Mouse (Mus musculus): ENCODE results near the gene Clec2l. TPM values are rescaled to one million over a fixed set of nuclear protein-coding genes. Genes with fewer than 3 reads are reported as not detected.

The Clec2l gene
- total and polyA plus RNA-seq, 2 experiments: not detected

- H3K27ac ChIP-seq (replicated peaks; ENCODE audit: insufficient read depth, low read depth, low read length): no peak overlapping the region
- peaks cover 44% of the 10 kb centered on the region for H3K36me3 ChIP-seq (ENCODE audit: control insufficient read depth, insufficient read depth, low read length)
- H3K79me2 ChIP-seq (ENCODE audit: control insufficient read depth, insufficient read depth, low read length): no peaks in the 10 kb centered on the region
- H3K4me1 ChIP-seq (ENCODE audit: control insufficient read depth, insufficient read depth, low read length): no peaks in the 10 kb centered on the region
- H3K27me3 ChIP-seq (ENCODE audit: control insufficient read depth, insufficient read depth, low read length): no peaks in the 10 kb centered on the region
- DNase-seq (ENCODE audit: extremely low read depth, low read depth, low spot score): peak; percentile 30
- no peak overlapping the region for H3K9ac ChIP-seq (ENCODE audit: low read depth, low read length)
- WGBS: 91% methylated on average over 3 of the region's 3 CpGs
- TF ChIP-seq POLR2A (IDR thresholded peaks at IDR 0.05; ENCODE audit: extremely low read depth, insufficient read depth, low read length) (no peak), CTCF (IDR thresholded peaks at IDR 0.05; ENCODE audit: low read depth, low read length) (no peak)
- H3K4me3 ChIP-seq (ENCODE audit: insufficient read depth, low read depth, low read length): no peak overlapping the region
Measured at GRCm38 (mm10) chr6:38710449-38710848, 47.6 kb downstream of the Clec2l start.

GRCm38 (mm10) chr6:38713957-38714898, 51.4 kb downstream of the Clec2l start:
- Histone ChIP-seq H3K9ac (ENCODE audit: low read depth, low read length) (no peak overlapping the region), H3K4me3 (ENCODE audit: insufficient read depth, low read depth, low read length) (no peak overlapping the region), H3K27ac (replicated peaks; ENCODE audit: insufficient read depth, low read depth, low read length) (no peak overlapping the region), H3K36me3 (ENCODE audit: control insufficient read depth, insufficient read depth, low read length) (peaks cover 71% of the 10 kb centered on the region), H3K27me3 (ENCODE audit: control insufficient read depth, insufficient read depth, low read length) (no peaks in the 10 kb centered on the region), H3K4me1 (ENCODE audit: control insufficient read depth, insufficient read depth, low read length) (no peaks in the 10 kb centered on the region), H3K79me2 (ENCODE audit: control insufficient read depth, insufficient read depth, low read length) (no peaks in the 10 kb centered on the region)
- TF ChIP-seq CTCF (IDR thresholded peaks at IDR 0.05; ENCODE audit: low read depth, low read length): no peak
- WGBS: 91% methylated on average over 19 of the region's 19 CpGs
- DNase-seq (ENCODE audit: extremely low read depth, low read depth, low spot score): no peak

GRCm38 (mm10) chr6:38715881-38716280, 53.0 kb downstream of the Clec2l start:
- TF ChIP-seq POLR2A (IDR thresholded peaks at IDR 0.05; ENCODE audit: extremely low read depth, insufficient read depth, low read length) (no peak), CTCF (IDR thresholded peaks at IDR 0.05; ENCODE audit: low read depth, low read length) (no peak)
- Histone ChIP-seq H3K27me3 (ENCODE audit: control insufficient read depth, insufficient read depth, low read length) (no peaks in the 10 kb centered on the region), H3K27ac (replicated peaks; ENCODE audit: insufficient read depth, low read depth, low read length) (no peak overlapping the region), H3K4me3 (ENCODE audit: insufficient read depth, low read depth, low read length) (no peak overlapping the region), H3K79me2 (ENCODE audit: control insufficient read depth, insufficient read depth, low read length) (no peaks in the 10 kb centered on the region), H3K36me3 (ENCODE audit: control insufficient read depth, insufficient read depth, low read length) (peaks cover 76% of the 10 kb centered on the region), H3K9ac (ENCODE audit: low read depth, low read length) (no peak overlapping the region), H3K4me1 (ENCODE audit: control insufficient read depth, insufficient read depth, low read length) (no peaks in the 10 kb centered on the region)
- DNase-seq (ENCODE audit: extremely low read depth, low read depth, low spot score): no peak
- WGBS: 95% methylated on average over 16 of the region's 16 CpGs

- DNase-seq (ENCODE audit: extremely low read depth, low read depth, low spot score): no peak
Measured at GRCm38 (mm10) chr6:38718625-38719024, 55.8 kb downstream of the Clec2l start.

GRCm38 (mm10) chr6:38719229-38719628, 56.4 kb downstream of the Clec2l start:
- Histone ChIP-seq H3K27me3 (ENCODE audit: control insufficient read depth, insufficient read depth, low read length) (no peaks in the 10 kb centered on the region), H3K36me3 (ENCODE audit: control insufficient read depth, insufficient read depth, low read length) (peaks cover 60% of the 10 kb centered on the region), H3K27ac (replicated peaks; ENCODE audit: insufficient read depth, low read depth, low read length) (no peak overlapping the region), H3K4me3 (ENCODE audit: insufficient read depth, low read depth, low read length) (no peak overlapping the region), H3K9ac (ENCODE audit: low read depth, low read length) (no peak overlapping the region), H3K79me2 (ENCODE audit: control insufficient read depth, insufficient read depth, low read length) (no peaks in the 10 kb centered on the region), H3K4me1 (ENCODE audit: control insufficient read depth, insufficient read depth, low read length) (no peaks in the 10 kb centered on the region)
- no peak for TF ChIP-seq CTCF (IDR thresholded peaks at IDR 0.05; ENCODE audit: low read depth, low read length)
- TF ChIP-seq POLR2A (IDR thresholded peaks at IDR 0.05; ENCODE audit: extremely low read depth, insufficient read depth, low read length): no peak
- 95% methylated on average over 6 of the region's 6 CpGs for WGBS
- no peak for DNase-seq (ENCODE audit: extremely low read depth, low read depth, low spot score)

More at GRCm38 (mm10) chr6:38718625-38719024, 55.8 kb downstream of the Clec2l start:
- Histone ChIP-seq H3K27me3 (ENCODE audit: control insufficient read depth, insufficient read depth, low read length) (no peaks in the 10 kb centered on the region), H3K4me1 (ENCODE audit: control insufficient read depth, insufficient read depth, low read length) (no peaks in the 10 kb centered on the region), H3K79me2 (ENCODE audit: control insufficient read depth, insufficient read depth, low read length) (no peaks in the 10 kb centered on the region), H3K36me3 (ENCODE audit: control insufficient read depth, insufficient read depth, low read length) (peaks cover 64% of the 10 kb centered on the region), H3K9ac (ENCODE audit: low read depth, low read length) (no peak overlapping the region), H3K4me3 (ENCODE audit: insufficient read depth, low read depth, low read length) (no peak overlapping the region), H3K27ac (replicated peaks; ENCODE audit: insufficient read depth, low read depth, low read length) (no peak overlapping the region)
- 95% methylated on average over 7 of the region's 7 CpGs for WGBS
- TF ChIP-seq POLR2A (IDR thresholded peaks at IDR 0.05; ENCODE audit: extremely low read depth, insufficient read depth, low read length) (no peak), CTCF (IDR thresholded peaks at IDR 0.05; ENCODE audit: low read depth, low read length) (no peak)

- TF ChIP-seq CTCF (IDR thresholded peaks at IDR 0.05; ENCODE audit: low read depth, low read length) (no peak), POLR2A (IDR thresholded peaks at IDR 0.05; ENCODE audit: extremely low read depth, insufficient read depth, low read length) (no peak)
- no peak for DNase-seq (ENCODE audit: extremely low read depth, low read depth, low spot score)
- WGBS: 97% methylated on average over 1 of the region's 1 CpGs
- Histone ChIP-seq H3K9ac (ENCODE audit: low read depth, low read length) (no peak overlapping the region), H3K27ac (replicated peaks; ENCODE audit: insufficient read depth, low read depth, low read length) (no peak overlapping the region), H3K79me2 (ENCODE audit: control insufficient read depth, insufficient read depth, low read length) (no peaks in the 10 kb centered on the region), H3K36me3 (ENCODE audit: control insufficient read depth, insufficient read depth, low read length) (peaks cover 44% of the 10 kb centered on the region), H3K4me1 (ENCODE audit: control insufficient read depth, insufficient read depth, low read length) (no peaks in the 10 kb centered on the region), H3K27me3 (ENCODE audit: control insufficient read depth, insufficient read depth, low read length) (no peaks in the 10 kb centered on the region), H3K4me3 (ENCODE audit: insufficient read depth, low read depth, low read length) (no peak overlapping the region)
Measured at GRCm38 (mm10) chr6:38721361-38721760, 58.5 kb downstream of the Clec2l start.

Measured in liver, adult 2 months (tissue).